Mouse (Mus musculus) bone marrow, adult 2 months (tissue): Measurements from ENCODE around the gene Tead4. TPM values are rescaled to one million over a fixed set of nuclear protein-coding genes. Genes with fewer than 3 reads are reported as not detected.
"Not testable (repeated sequence)": the region's sequence is repeated elsewhere in the genome, so short reads cannot be mapped to it uniquely, and the experiment has no call there.

Experiments used
- H3K27ac ChIP-seq: fragments of 200-500 bp; 2 replicates; pipeline ENCODE4 v1.5.1; 2012; ENCODE audit warnings: low read depth, mild to moderate bottlenecking, control low read depth, inconsistent platforms, low read length; ENCODE audit not compliant: control insufficient read depth, poor library complexity, insufficient read depth
- H3K4me1 ChIP-seq: fragments of 200-500 bp; 2 replicates; pipeline ENCODE4 v1.6.1; 2011; ENCODE audit warnings: low read length; ENCODE audit not compliant: control insufficient read depth, insufficient read depth
- H3K4me3 ChIP-seq: fragments of 200-500 bp; replicated peaks from 2 replicates; pipeline ENCODE3; 2011; ENCODE audit warnings: mild to moderate bottlenecking, low read depth, low read length, control low read depth; ENCODE audit not compliant: control insufficient read depth
- CTCF ChIP-seq: fragments of 200-500 bp; IDR thresholded peaks from 2 replicates; pipeline ENCODE4 v1.5.1; 2011; ENCODE audit warnings: low read length, control low read depth; ENCODE audit not compliant: control insufficient read depth, insufficient read depth
- POLR2A ChIP-seq: fragments of 200-500 bp; IDR thresholded peaks from 2 replicates; pipeline ENCODE4 v1.6.1; 2011; ENCODE audit warnings: low read depth, mild to moderate bottlenecking, control low read depth, low read length, borderline replicate concordance; ENCODE audit not compliant: control insufficient read depth
- WGBS: fragments of 180-500 bp; shearing (Covaris S2); methylation state at CpG from one replicate; pipeline ENCODE4 v1.1.7; 2018; 5-methylcytosine and 5-hydroxymethylcytosine counted together
- polyA plus RNA-seq: library from polyadenylated mRNA; stranded (reverse); fragments of >200 nt; gene quantifications from 2 replicates; pipeline ENCODE4 v1.2.4, GENCODE M21; 2011; ENCODE audit warnings: low replicate concordance; ENCODE audit not compliant: missing spikeins, insufficient read depth, insufficient read length

Tead4 gene
- polyA plus RNA-seq, 1 experiment: 0.65 TPM

- H3K27ac ChIP-seq: no peak overlapping the region
- WGBS: 16% methylated on average over 12 of the region's 12 CpGs
- TF ChIP-seq POLR2A (no peak), CTCF (peak; percentile 35; the same call in 1 of the 2 replicates)
- H3K4me3 ChIP-seq: no peak overlapping the region
- no peaks in the 10 kb centered on the region for H3K4me1 ChIP-seq
These were observed 33.9 kb upstream of the Tead4 start for GRCm38 (mm10) chr6:128334397-128335124.

GRCm38 (mm10) chr6:128318317-128318716 lies 17.7 kb upstream of the Tead4 start:
- no peak overlapping the region for H3K4me3 ChIP-seq
- no peaks in the 10 kb centered on the region for H3K4me1 ChIP-seq
- TF ChIP-seq CTCF (peak; percentile 48), POLR2A (no peak)
- WGBS: 3% methylated on average over 4 of the region's 4 CpGs
- H3K27ac ChIP-seq: no peak overlapping the region

GRCm38 (mm10) chr6:128315597-128315996 lies 15.0 kb upstream of the Tead4 start:
- Histone ChIP-seq H3K27ac (no peak overlapping the region), H3K4me1 (no peaks in the 10 kb centered on the region), H3K4me3 (no peak overlapping the region)
- WGBS: 76% methylated on average over 8 of the region's 8 CpGs
- TF ChIP-seq POLR2A: no peak

GRCm38 (mm10) chr6:128314796-128315195 lies 14.2 kb upstream of the Tead4 start:
- WGBS: 80% methylated on average over 6 of the region's 6 CpGs
- Histone ChIP-seq H3K4me1 (no peaks in the 10 kb centered on the region), H3K27ac (no peak overlapping the region), H3K4me3 (no peak overlapping the region)
- TF ChIP-seq POLR2A (no peak), CTCF (no peak)

GRCm38 (mm10) chr6:128308311-128308710 lies 7.7 kb upstream of the Tead4 start:
- WGBS: 27% methylated on average over 4 of the region's 4 CpGs
- H3K4me3 ChIP-seq: no peak overlapping the region
- TF ChIP-seq POLR2A (no peak), CTCF (peak; percentile 80)
- no peak overlapping the region for H3K27ac ChIP-seq
- no peaks in the 10 kb centered on the region for H3K4me1 ChIP-seq

- TF ChIP-seq CTCF: no peak
- no peak for TF ChIP-seq POLR2A
- 70% methylated on average over 4 of the region's 4 CpGs for WGBS
- no peaks in the 10 kb centered on the region for H3K4me1 ChIP-seq
- H3K27ac ChIP-seq: no peak overlapping the region
- no peak overlapping the region for H3K4me3 ChIP-seq
These were observed 4.2 kb upstream of the Tead4 start for GRCm38 (mm10) chr6:128304801-128305200.

GRCm38 (mm10) chr6:128302640-128303039 lies 2.0 kb upstream of the Tead4 start:
- not testable (repeated sequence) for H3K4me3 ChIP-seq, H3K27ac ChIP-seq, H3K4me1 ChIP-seq
- 81% methylated on average over 3 of the region's 3 CpGs for WGBS

GRCm38 (mm10) chr6:128301891-128302290 lies 1.3 kb upstream of the Tead4 start:
- no peak overlapping the region for H3K4me3 ChIP-seq
- no peaks in the 10 kb centered on the region for H3K4me1 ChIP-seq
- 71% methylated on average over 3 of the region's 3 CpGs for WGBS
- H3K27ac ChIP-seq: no peak overlapping the region
- TF ChIP-seq POLR2A: no peak
- TF ChIP-seq CTCF: no peak

GRCm38 (mm10) chr6:128301458-128301857 lies 835 bp upstream of the Tead4 start:
- H3K27ac ChIP-seq: no peak overlapping the region
- no peak overlapping the region for H3K4me3 ChIP-seq
- 54% methylated on average over 11 of the region's 11 CpGs for WGBS
- TF ChIP-seq POLR2A (no peak), CTCF (no peak)
- H3K4me1 ChIP-seq: no peaks in the 10 kb centered on the region
